Mouse (Mus musculus): ENCODE measurements around the gene Btg3. TPM values are rescaled to one million over a fixed set of nuclear protein-coding genes. Genes with fewer than 3 reads are reported as not detected.

Btg3 gene
- polyA plus RNA-seq, 1 experiment, result 3.5 TPM

GRCm38 (mm10) chr16:78341356-78341755 is 35.6 kb downstream of the Btg3 start:
- Histone ChIP-seq H3K27ac (ENCODE audit: control insufficient read depth, insufficient read depth, low read length) (no peak overlapping the region), H3K36me3 (ENCODE audit: control insufficient read depth, insufficient read depth, low read length) (no peaks in the 10 kb centered on the region), H3K4me1 (replicated peaks; ENCODE audit: control insufficient read depth, insufficient read depth, low read length) (no peaks in the 10 kb centered on the region), H3K27me3 (ENCODE audit: control insufficient read depth, insufficient read depth, low read length) (no peaks in the 10 kb centered on the region), H3K4me3 (ENCODE audit: control insufficient read depth, insufficient read depth, low read length) (no peak overlapping the region)
- WGBS, result 97% methylated on average over 4 of the region's 4 CpGs
- no peak for TF ChIP-seq CTCF (IDR thresholded peaks at IDR 0.05; ENCODE audit: borderline replicate concordance, control insufficient read depth, extremely low read depth, insufficient read depth, low read length, poor library complexity)
- no peak for TF ChIP-seq POLR2A (IDR thresholded peaks at IDR 0.05; ENCODE audit: control insufficient read depth, extremely low read depth, insufficient read depth, low read length, poor library complexity)
- no peak for DNase-seq

- WGBS, result 44% methylated on average over 8 of the region's 8 CpGs
- no peaks in the 10 kb centered on the region for H3K36me3 ChIP-seq (ENCODE audit: control insufficient read depth, insufficient read depth, low read length)
- H3K27me3 ChIP-seq (ENCODE audit: control insufficient read depth, insufficient read depth, low read length), result no peaks in the 10 kb centered on the region
- no peak overlapping the region for H3K27ac ChIP-seq (ENCODE audit: control insufficient read depth, insufficient read depth, low read length)
- H3K4me1 ChIP-seq (replicated peaks; ENCODE audit: control insufficient read depth, insufficient read depth, low read length), result no peaks in the 10 kb centered on the region
- H3K4me3 ChIP-seq (ENCODE audit: control insufficient read depth, insufficient read depth, low read length), result no peak overlapping the region
- TF ChIP-seq POLR2A (IDR thresholded peaks at IDR 0.05; ENCODE audit: control insufficient read depth, extremely low read depth, insufficient read depth, low read length, poor library complexity) (no peak), CTCF (IDR thresholded peaks at IDR 0.05; ENCODE audit: borderline replicate concordance, control insufficient read depth, extremely low read depth, insufficient read depth, low read length, poor library complexity) (no peak)
- peak; percentile 7 for DNase-seq
Observed at GRCm38 (mm10) chr16:78337226-78337625, 39.8 kb downstream of the Btg3 start.

- no peak overlapping the region for H3K4me3 ChIP-seq (ENCODE audit: control insufficient read depth, insufficient read depth, low read length)
- WGBS, result 80% methylated on average over 12 of the region's 12 CpGs
- DNase-seq, result no peak
- H3K27ac ChIP-seq (ENCODE audit: control insufficient read depth, insufficient read depth, low read length), result no peak overlapping the region
- no peaks in the 10 kb centered on the region for H3K36me3 ChIP-seq (ENCODE audit: control insufficient read depth, insufficient read depth, low read length)
- H3K27me3 ChIP-seq (ENCODE audit: control insufficient read depth, insufficient read depth, low read length), result no peaks in the 10 kb centered on the region
- H3K4me1 ChIP-seq (replicated peaks; ENCODE audit: control insufficient read depth, insufficient read depth, low read length), result no peaks in the 10 kb centered on the region
- TF ChIP-seq POLR2A (IDR thresholded peaks at IDR 0.05; ENCODE audit: control insufficient read depth, extremely low read depth, insufficient read depth, low read length, poor library complexity) (no peak), CTCF (IDR thresholded peaks at IDR 0.05; ENCODE audit: borderline replicate concordance, control insufficient read depth, extremely low read depth, insufficient read depth, low read length, poor library complexity) (no peak)
Observed at GRCm38 (mm10) chr16:78327999-78328398, 49.0 kb downstream of the Btg3 start.

DNA sequence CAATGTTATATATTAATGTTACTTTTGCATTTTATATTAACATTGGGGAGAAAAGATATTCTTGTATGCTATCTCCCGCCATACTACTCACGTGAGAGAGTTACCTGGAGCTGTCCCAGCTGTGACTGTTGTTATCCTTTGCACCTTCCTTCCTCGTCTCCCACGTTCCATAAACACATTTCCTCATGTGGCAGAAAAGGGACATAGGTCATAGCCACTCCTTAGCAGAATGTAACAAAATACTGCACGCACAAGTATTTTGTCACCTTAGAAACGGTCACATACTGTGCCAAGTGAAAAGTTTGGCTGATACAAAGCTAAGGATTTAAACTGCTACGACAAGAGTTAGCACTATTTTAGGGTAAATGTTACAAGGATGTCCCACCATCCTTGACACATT is 49.4 kb downstream of the Btg3 start:
- DNase-seq, result no peak
- H3K36me3 ChIP-seq (ENCODE audit: control insufficient read depth, insufficient read depth, low read length), result no peaks in the 10 kb centered on the region
- TF ChIP-seq CTCF (IDR thresholded peaks at IDR 0.05; ENCODE audit: borderline replicate concordance, control insufficient read depth, extremely low read depth, insufficient read depth, low read length, poor library complexity) (no peak), POLR2A (IDR thresholded peaks at IDR 0.05; ENCODE audit: control insufficient read depth, extremely low read depth, insufficient read depth, low read length, poor library complexity) (no peak)
- no peaks in the 10 kb centered on the region for H3K4me1 ChIP-seq (replicated peaks; ENCODE audit: control insufficient read depth, insufficient read depth, low read length)
- H3K4me3 ChIP-seq (ENCODE audit: control insufficient read depth, insufficient read depth, low read length), result no peak overlapping the region
- no peak overlapping the region for H3K27ac ChIP-seq (ENCODE audit: control insufficient read depth, insufficient read depth, low read length)
- WGBS, result 95% methylated on average over 7 of the region's 7 CpGs
- H3K27me3 ChIP-seq (ENCODE audit: control insufficient read depth, insufficient read depth, low read length), result no peaks in the 10 kb centered on the region

- H3K4me3 ChIP-seq (ENCODE audit: control insufficient read depth, insufficient read depth, low read length), result no peak overlapping the region
- no peaks in the 10 kb centered on the region for H3K27me3 ChIP-seq (ENCODE audit: control insufficient read depth, insufficient read depth, low read length)
- DNase-seq, result no peak
- H3K27ac ChIP-seq (ENCODE audit: control insufficient read depth, insufficient read depth, low read length), result no peak overlapping the region
- WGBS, result 95% methylated on average over 27 of the region's 27 CpGs
- no peaks in the 10 kb centered on the region for H3K36me3 ChIP-seq (ENCODE audit: control insufficient read depth, insufficient read depth, low read length)
- TF ChIP-seq CTCF (IDR thresholded peaks at IDR 0.05; ENCODE audit: borderline replicate concordance, control insufficient read depth, extremely low read depth, insufficient read depth, low read length, poor library complexity) (no peak), POLR2A (IDR thresholded peaks at IDR 0.05; ENCODE audit: control insufficient read depth, extremely low read depth, insufficient read depth, low read length, poor library complexity) (no peak)
- H3K4me1 ChIP-seq (replicated peaks; ENCODE audit: control insufficient read depth, insufficient read depth, low read length), result no peaks in the 10 kb centered on the region
Observed at GRCm38 (mm10) chr16:78325972-78326848, 50.8 kb downstream of the Btg3 start.

DNA sequence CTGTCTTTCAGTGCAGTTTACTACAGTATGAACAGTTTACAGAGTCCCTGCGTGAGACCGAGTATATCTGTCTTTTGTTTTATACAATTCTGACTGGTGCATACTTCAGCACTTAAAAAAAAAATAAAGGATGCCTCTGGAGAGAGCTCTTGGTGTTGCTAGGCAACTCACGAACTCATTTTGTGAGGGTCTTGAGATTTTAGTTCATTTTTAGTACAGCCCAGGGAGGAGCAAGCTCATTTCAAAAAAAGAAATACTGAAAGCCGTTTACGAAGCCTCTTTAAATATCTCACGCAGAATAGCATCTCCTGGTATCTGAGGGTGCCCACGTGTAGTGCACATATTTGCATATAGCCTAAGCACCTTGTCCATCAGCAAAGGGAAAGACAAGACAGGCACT is 54.9 kb downstream of the Btg3 start:
- Histone ChIP-seq H3K4me3 (ENCODE audit: control insufficient read depth, insufficient read depth, low read length) (no peak overlapping the region), H3K27ac (ENCODE audit: control insufficient read depth, insufficient read depth, low read length) (no peak overlapping the region), H3K4me1 (replicated peaks; ENCODE audit: control insufficient read depth, insufficient read depth, low read length) (no peaks in the 10 kb centered on the region), H3K36me3 (ENCODE audit: control insufficient read depth, insufficient read depth, low read length) (no peaks in the 10 kb centered on the region), H3K27me3 (ENCODE audit: control insufficient read depth, insufficient read depth, low read length) (no peaks in the 10 kb centered on the region)
- WGBS, result 83% methylated on average over 7 of the region's 7 CpGs
- no peak for DNase-seq
- TF ChIP-seq CTCF (IDR thresholded peaks at IDR 0.05; ENCODE audit: borderline replicate concordance, control insufficient read depth, extremely low read depth, insufficient read depth, low read length, poor library complexity), result no peak
- no peak for TF ChIP-seq POLR2A (IDR thresholded peaks at IDR 0.05; ENCODE audit: control insufficient read depth, extremely low read depth, insufficient read depth, low read length, poor library complexity)
